Mouse (Mus musculus) lung, postnatal 0 days (tissue): ENCODE results near the gene Dlg3.

Source experiments
- CTCF ChIP-seq: IDR thresholded peaks from 2 replicates; pipeline ENCODE4 v1.5.1; 2016; ENCODE audit warnings: antibody characterized with exemption, mild to moderate bottlenecking
- EP300 ChIP-seq: IDR thresholded peaks from 2 replicates; pipeline ENCODE4 v1.6.1; 2016; ENCODE audit warnings: antibody characterized with exemption, mild to moderate bottlenecking, control low read depth

DNA sequence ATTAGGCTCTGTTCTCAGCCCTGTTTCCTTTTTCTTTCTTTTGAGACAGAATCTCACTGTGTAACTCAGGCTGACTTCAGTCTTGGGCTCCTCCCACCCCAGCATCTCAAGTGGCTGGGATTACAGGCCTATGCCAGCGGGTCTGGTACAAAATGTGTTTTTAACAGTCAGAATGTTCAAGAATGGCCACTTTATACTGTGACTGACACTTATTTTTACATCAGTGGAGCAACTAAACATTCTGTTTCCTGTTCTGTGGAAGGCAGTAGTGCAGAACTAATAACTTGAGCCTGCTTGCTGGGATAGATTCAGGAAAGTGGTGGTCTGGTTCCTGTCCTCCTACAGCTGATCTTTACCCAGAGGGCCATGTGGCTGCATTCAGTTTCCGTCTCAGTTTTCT lies 33.1 kb downstream of the Dlg3 start:
- no peak for TF ChIP-seq CTCF
- no peak for TF ChIP-seq EP300
